Mouse (Mus musculus): ENCODE data around the gene Pskh1. TPM values are rescaled to one million over a fixed set of nuclear protein-coding genes. Genes with fewer than 3 reads are reported as not detected.

Gene Pskh1
- polyA plus RNA-seq, 1 experiment from 2014 or later, result 12.8 TPM

GRCm38 (mm10) chr8:105860143-105860981, 39.9 kb upstream of the Pskh1 start, which contains the start of gene Nutf2:
Gene Nutf2 (plus strand): TSS chr8:105860580.
- peak within 1 kb of the TSS; percentile 86 for H3K27ac ChIP-seq
- ATAC-seq, result peak; percentile 98
- under 1% methylated on average over 50 of the region's 59 CpGs for WGBS
- H3K4me1 ChIP-seq, result peaks cover 74% of the 10 kb centered on the region
- H3K4me2 ChIP-seq, result peak within 1 kb of the TSS; percentile 93
- H3K9ac ChIP-seq, result peak within 1 kb of the TSS; percentile 99
- H3K36me3 ChIP-seq (ENCODE audit: poor library complexity, severe bottlenecking), result peaks cover 17% of the 10 kb centered on the region
- no peaks in the 10 kb centered on the region for H3K9me3 ChIP-seq (replicated peaks)
- H3K4me3 ChIP-seq, result peak within 1 kb of the TSS; percentile 97
- H3K27me3 ChIP-seq, result no peaks in the 10 kb centered on the region

GRCm38 (mm10) chr8:105861951-105862350, 38.3 kb upstream of the Pskh1 start:
- H3K27ac ChIP-seq, result no peak overlapping the region
- ATAC-seq, result no peak
- H3K4me1 ChIP-seq, result peaks cover 59% of the 10 kb centered on the region

GRCm38 (mm10) chr8:105866364-105867029, 33.7 kb upstream of the Pskh1 start:
- Histone ChIP-seq H3K4me2 (no peak overlapping the region), H3K27me3 (no peaks in the 10 kb centered on the region), H3K9me3 (replicated peaks) (no peaks in the 10 kb centered on the region), H3K9ac (no peak overlapping the region), H3K4me1 (peaks cover 25% of the 10 kb centered on the region), H3K4me3 (no peak overlapping the region), H3K27ac (no peak overlapping the region), H3K36me3 (ENCODE audit: poor library complexity, severe bottlenecking) (peaks cover 62% of the 10 kb centered on the region)
- WGBS, result 89% methylated on average over 6 of the region's 6 CpGs
- ATAC-seq, result no peak

More at GRCm38 (mm10) chr8:105861951-105862350, 38.3 kb upstream of the Pskh1 start:
- Histone ChIP-seq H3K9me3 (replicated peaks) (no peaks in the 10 kb centered on the region), H3K9ac (peak overlapping the region; percentile 99), H3K4me3 (peak overlapping the region; percentile 97), H3K27me3 (no peaks in the 10 kb centered on the region), H3K36me3 (ENCODE audit: poor library complexity, severe bottlenecking) (peaks cover 31% of the 10 kb centered on the region), H3K4me2 (peak overlapping the region; percentile 93)
- WGBS, result 6% methylated on average over 1 of the region's 1 CpGs

- no peak overlapping the region for H3K4me2 ChIP-seq
- ATAC-seq, result no peak
- WGBS, result 92% methylated on average over 6 of the region's 6 CpGs
Observed at GRCm38 (mm10) chr8:105874301-105874700, 25.9 kb upstream of the Pskh1 start.

GRCm38 (mm10) chr8:105880754-105881520, 19.3 kb upstream of the Pskh1 start, which contains the start of gene Edc4:
Gene Edc4 (plus strand): TSS chr8:105880881.
- Histone ChIP-seq H3K27me3 (no peaks in the 10 kb centered on the region), H3K4me2 (peak within 1 kb of the TSS; percentile 88), H3K36me3 (ENCODE audit: poor library complexity, severe bottlenecking) (peaks cover 59% of the 10 kb centered on the region)

More at GRCm38 (mm10) chr8:105874301-105874700, 25.9 kb upstream of the Pskh1 start:
- H3K27ac ChIP-seq, result no peak overlapping the region
- H3K4me3 ChIP-seq, result no peak overlapping the region
- H3K4me1 ChIP-seq, result no peaks in the 10 kb centered on the region
- no peaks in the 10 kb centered on the region for H3K9me3 ChIP-seq (replicated peaks)
- peaks cover 81% of the 10 kb centered on the region for H3K36me3 ChIP-seq (ENCODE audit: poor library complexity, severe bottlenecking)
- no peak overlapping the region for H3K9ac ChIP-seq
- H3K27me3 ChIP-seq, result no peaks in the 10 kb centered on the region

GRCm38 (mm10) chr8:105889756-105890465, 10.3 kb upstream of the Pskh1 start:
- Histone ChIP-seq H3K36me3 (ENCODE audit: poor library complexity, severe bottlenecking) (peaks cover 83% of the 10 kb centered on the region), H3K27me3 (no peaks in the 10 kb centered on the region), H3K9ac (no peak overlapping the region), H3K9me3 (replicated peaks) (no peaks in the 10 kb centered on the region), H3K27ac (no peak overlapping the region), H3K4me3 (no peak overlapping the region), H3K4me1 (peaks cover 9% of the 10 kb centered on the region), H3K4me2 (no peak overlapping the region)
- 94% methylated on average over 12 of the region's 12 CpGs for WGBS
- ATAC-seq, result no peak

More at GRCm38 (mm10) chr8:105880754-105881520, 19.3 kb upstream of the Pskh1 start, which contains the start of gene Edc4:
- peak; percentile 86 for ATAC-seq
- Histone ChIP-seq H3K4me1 (peaks cover 27% of the 10 kb centered on the region), H3K4me3 (peak within 1 kb of the TSS; percentile 88), H3K9me3 (replicated peaks) (no peaks in the 10 kb centered on the region), H3K27ac (0 out of 2 replicates have a peak within 1 kb of the TSS, but pooled peaks have one; percentile 45), H3K9ac (peak within 1 kb of the TSS; percentile 90)
- 1% methylated on average over 45 of the region's 45 CpGs for WGBS

GRCm38 (mm10) chr8:105890870-105891269, 9.4 kb upstream of the Pskh1 start:
- Histone ChIP-seq H3K4me3 (no peak overlapping the region), H3K36me3 (ENCODE audit: poor library complexity, severe bottlenecking) (peaks cover 74% of the 10 kb centered on the region), H3K27ac (no peak overlapping the region), H3K9ac (no peak overlapping the region), H3K9me3 (replicated peaks) (no peaks in the 10 kb centered on the region), H3K4me2 (no peak overlapping the region), H3K4me1 (peaks cover 9% of the 10 kb centered on the region), H3K27me3 (no peaks in the 10 kb centered on the region)
- no peak for ATAC-seq
- 93% methylated on average over 6 of the region's 6 CpGs for WGBS

GRCm38 (mm10) chr8:105892432-105892831, 7.8 kb upstream of the Pskh1 start:
- Histone ChIP-seq H3K27me3 (no peaks in the 10 kb centered on the region), H3K9me3 (replicated peaks) (no peaks in the 10 kb centered on the region), H3K9ac (no peak overlapping the region), H3K4me1 (peaks cover 9% of the 10 kb centered on the region), H3K4me2 (no peak overlapping the region), H3K36me3 (ENCODE audit: poor library complexity, severe bottlenecking) (peaks cover 58% of the 10 kb centered on the region), H3K27ac (no peak overlapping the region), H3K4me3 (no peak overlapping the region)
- WGBS, result 85% methylated on average over 6 of the region's 6 CpGs
- no peak for ATAC-seq

GRCm38 (mm10) chr8:105893339-105893738, 6.9 kb upstream of the Pskh1 start, which contains the start of gene Nrn1l:
Gene Nrn1l (plus strand): TSS chr8:105893567.
- H3K27me3 ChIP-seq, result no peaks in the 10 kb centered on the region
- peak within 1 kb of the TSS; percentile 43 for H3K4me2 ChIP-seq
- H3K27ac ChIP-seq, result 0 out of 2 replicates have a peak within 1 kb of the TSS, but pooled peaks have one; percentile 12
- H3K9ac ChIP-seq, result 0 out of 2 replicates have a peak within 1 kb of the TSS, but pooled peaks have one; percentile 28
- H3K4me1 ChIP-seq, result peaks cover 9% of the 10 kb centered on the region
- ATAC-seq, result peak; percentile 89
- 4% methylated on average over 11 of the region's 11 CpGs for WGBS
- H3K36me3 ChIP-seq (ENCODE audit: poor library complexity, severe bottlenecking), result peaks cover 49% of the 10 kb centered on the region
- H3K9me3 ChIP-seq (replicated peaks), result no peaks in the 10 kb centered on the region
- 0 out of 2 replicates have a peak within 1 kb of the TSS, but pooled peaks have one; percentile 2 for H3K4me3 ChIP-seq

- peaks cover 22% of the 10 kb centered on the region for H3K4me1 ChIP-seq
- H3K36me3 ChIP-seq (ENCODE audit: poor library complexity, severe bottlenecking), result peaks cover 3% of the 10 kb centered on the region; the same call in 1 of the 2 replicates
- H3K27me3 ChIP-seq, result no peaks in the 10 kb centered on the region
- H3K4me2 ChIP-seq, result no peak overlapping the region
- no peak for ATAC-seq
- no peaks in the 10 kb centered on the region for H3K9me3 ChIP-seq (replicated peaks)
- no peak overlapping the region for H3K27ac ChIP-seq
- no peak overlapping the region for H3K9ac ChIP-seq
- WGBS, result 82% methylated on average over 9 of the region's 9 CpGs
- H3K4me3 ChIP-seq, result no peak overlapping the region
Observed at GRCm38 (mm10) chr8:105897801-105898480, 2.3 kb upstream of the Pskh1 start.
